Mouse (Mus musculus) midbrain, embryonic 10.5 days (tissue): ENCODE data around the gene Syne4. TPM values are rescaled to one million over a fixed set of nuclear protein-coding genes. Genes with fewer than 3 reads are reported as not detected.

ENCODE experiments used
- DNase-seq: peaks from one replicate; pipeline ENCODE4 v3.0.0-alpha.2; 2017; ENCODE audit warnings: low spot score
- H3K27ac ChIP-seq: fragments of 300-500 bp; sonication (generic); replicated peaks from 2 replicates; pipeline ENCODE4 v1.5.1; 2016; ENCODE audit warnings: mild to moderate bottlenecking
- H3K27me3 ChIP-seq: fragments of 300-500 bp; sonication (generic); 2 replicates; pipeline ENCODE4 v1.6.1; 2016; ENCODE audit warnings: low read depth, mild to moderate bottlenecking; ENCODE audit not compliant: poor library complexity, severe bottlenecking
- H3K36me3 ChIP-seq: fragments of 300-500 bp; sonication (generic); 2 replicates; pipeline ENCODE4 v1.6.1; 2016; ENCODE audit warnings: mild to moderate bottlenecking, moderate library complexity
- H3K4me1 ChIP-seq: fragments of 300-500 bp; sonication (generic); 2 replicates; pipeline ENCODE4 v1.6.1; 2016
- H3K4me3 ChIP-seq: fragments of 300-500 bp; sonication (generic); 2 replicates; pipeline ENCODE4 v1.5.1; 2016; ENCODE audit warnings: mild to moderate bottlenecking, moderate library complexity
- H3K9me3 ChIP-seq: fragments of 300-500 bp; sonication (generic); replicated peaks from 2 replicates; pipeline ENCODE4 v1.6.1; 2016; ENCODE audit warnings: mild to moderate bottlenecking
- WGBS: fragments of 180-500 bp; shearing (Covaris S2); methylation state at CpG from one replicate; pipeline ENCODE4 v1.1.7; 2016; 5-methylcytosine and 5-hydroxymethylcytosine counted together
- polyA plus RNA-seq: library from polyadenylated mRNA; unstranded; fragments of >200 nt; fragmentation: Nextera tagmentation; extraction: Ambion mirVana; gene quantifications from 2 replicates; pipeline ENCODE4 v1.2.1, GENCODE M21; 2016

Gene Syne4
- polyA plus RNA-seq, 1 experiment from 2014 or later: 14.8 TPM

- WGBS: 91% methylated on average over 16 of the region's 16 CpGs
- Histone ChIP-seq H3K4me1 (peaks cover 24% of the 10 kb centered on the region), H3K4me3 (no peak overlapping the region), H3K9me3 (no peaks in the 10 kb centered on the region), H3K27me3 (no peaks in the 10 kb centered on the region), H3K27ac (no peak overlapping the region), H3K36me3 (peaks cover 67% of the 10 kb centered on the region)
- DNase-seq: no peak
Observed at GRCm38 (mm10) chr7:30306083-30306779, 8.4 kb upstream of the Syne4 start.

GRCm38 (mm10) chr7:30308076-30309005 is 6.3 kb upstream of the Syne4 start, which contains the start of gene Alkbh6:
Gene Alkbh6 (plus strand): TSS chr7:30308717.
- H3K27me3 ChIP-seq: no peaks in the 10 kb centered on the region
- peak within 1 kb of the TSS; percentile 68 for H3K4me3 ChIP-seq
- H3K4me1 ChIP-seq: peaks cover 24% of the 10 kb centered on the region
- H3K9me3 ChIP-seq: no peaks in the 10 kb centered on the region
- peak within 1 kb of the TSS; percentile 79 for H3K27ac ChIP-seq
- peaks cover 65% of the 10 kb centered on the region for H3K36me3 ChIP-seq
- peak; percentile 93 for DNase-seq
- WGBS: 4% methylated on average over 27 of the region's 27 CpGs

GRCm38 (mm10) chr7:30309395-30310129 is 5.0 kb upstream of the Syne4 start:
- 68% methylated on average over 15 of the region's 15 CpGs for WGBS
- H3K27ac ChIP-seq: peak overlapping the region; percentile 62; the same call in 1 of the 2 replicates
- H3K36me3 ChIP-seq: peaks cover 64% of the 10 kb centered on the region

GRCm38 (mm10) chr7:30310136-30310535 is 4.5 kb upstream of the Syne4 start:
- WGBS: 90% methylated on average over 12 of the region's 12 CpGs
- Histone ChIP-seq H3K27ac (no peak overlapping the region), H3K36me3 (peaks cover 61% of the 10 kb centered on the region), H3K27me3 (no peaks in the 10 kb centered on the region), H3K9me3 (no peaks in the 10 kb centered on the region), H3K4me1 (peaks cover 34% of the 10 kb centered on the region), H3K4me3 (no peak overlapping the region)
- no peak for DNase-seq

More at GRCm38 (mm10) chr7:30309395-30310129, 5.0 kb upstream of the Syne4 start:
- Histone ChIP-seq H3K4me3 (peak overlapping the region; percentile 68), H3K4me1 (peaks cover 28% of the 10 kb centered on the region), H3K27me3 (no peaks in the 10 kb centered on the region), H3K9me3 (no peaks in the 10 kb centered on the region)
- no peak for DNase-seq

- Histone ChIP-seq H3K27ac (no peak overlapping the region), H3K36me3 (peaks cover 41% of the 10 kb centered on the region)
- WGBS: 47% methylated on average over 27 of the region's 27 CpGs
Observed at GRCm38 (mm10) chr7:30313666-30314320, 814 bp upstream of the Syne4 start.

GRCm38 (mm10) chr7:30315559-30316529 is 1.2 kb downstream of the Syne4 start:
- 79% methylated on average over 13 of the region's 13 CpGs for WGBS
- no peak for DNase-seq
- Histone ChIP-seq H3K4me1 (peaks cover 14% of the 10 kb centered on the region), H3K27ac (no peak overlapping the region), H3K36me3 (peaks cover 33% of the 10 kb centered on the region), H3K9me3 (no peaks in the 10 kb centered on the region), H3K4me3 (0 out of 2 replicates have a peak overlapping the region, but pooled peaks have one; percentile 45), H3K27me3 (no peaks in the 10 kb centered on the region)

More at GRCm38 (mm10) chr7:30313666-30314320, 814 bp upstream of the Syne4 start:
- Histone ChIP-seq H3K4me1 (peaks cover 27% of the 10 kb centered on the region), H3K9me3 (no peaks in the 10 kb centered on the region), H3K27me3 (no peaks in the 10 kb centered on the region), H3K4me3 (no peak overlapping the region)
- no peak for DNase-seq

GRCm38 (mm10) chr7:30318142-30318541 is 3.5 kb downstream of the Syne4 start:
- H3K27me3 ChIP-seq: no peaks in the 10 kb centered on the region
- H3K36me3 ChIP-seq: peaks cover 12% of the 10 kb centered on the region
- DNase-seq: no peak
- WGBS: 90% methylated on average over 3 of the region's 3 CpGs
- no peak overlapping the region for H3K4me3 ChIP-seq
- no peak overlapping the region for H3K27ac ChIP-seq
- no peaks in the 10 kb centered on the region for H3K9me3 ChIP-seq
- peaks cover 28% of the 10 kb centered on the region for H3K4me1 ChIP-seq

- Histone ChIP-seq H3K36me3 (peaks cover 3% of the 10 kb centered on the region; the same call in 1 of the 2 replicates), H3K27ac (no peak overlapping the region), H3K27me3 (no peaks in the 10 kb centered on the region), H3K9me3 (no peaks in the 10 kb centered on the region), H3K4me1 (peaks cover 18% of the 10 kb centered on the region), H3K4me3 (peak overlapping the region; percentile 77)
- no peak for DNase-seq
- WGBS: 84% methylated on average over 2 of the region's 2 CpGs
Observed at GRCm38 (mm10) chr7:30320946-30321345, 6.3 kb downstream of the Syne4 start.

GRCm38 (mm10) chr7:30321539-30322284 is 7.1 kb downstream of the Syne4 start, which contains the start of gene E130208F15Rik:
Gene E130208F15Rik (plus strand): TSS chr7:30321740.
- peaks cover 2% of the 10 kb centered on the region; the same call in 1 of the 2 replicates for H3K36me3 ChIP-seq
- DNase-seq: peak; percentile 52
- H3K27me3 ChIP-seq: no peaks in the 10 kb centered on the region
- H3K27ac ChIP-seq: peak within 1 kb of the TSS; percentile 88
- H3K9me3 ChIP-seq: no peaks in the 10 kb centered on the region
- peaks cover 18% of the 10 kb centered on the region for H3K4me1 ChIP-seq
- under 1% methylated on average over 63 of the region's 63 CpGs for WGBS
- H3K4me3 ChIP-seq: peak within 1 kb of the TSS; percentile 77

- Histone ChIP-seq H3K4me3 (peak overlapping the region; percentile 77), H3K9me3 (no peaks in the 10 kb centered on the region), H3K36me3 (no peaks in the 10 kb centered on the region), H3K27ac (peak overlapping the region; percentile 88), H3K4me1 (peaks cover 20% of the 10 kb centered on the region), H3K27me3 (0 out of 2 replicates have a peak, but pooled peaks cover 3% of the 10 kb centered on the region)
- DNase-seq: peak; percentile 96
- 0% methylated on average over 20 of the region's 20 CpGs for WGBS
Observed at GRCm38 (mm10) chr7:30322285-30322667, 7.7 kb downstream of the Syne4 start.
